Mouse (Mus musculus) heart, adult 18-20 months (tissue): ENCODE results near the gene Zmynd10. TPM values are rescaled to one million over a fixed set of nuclear protein-coding genes. Genes with fewer than 3 reads are reported as not detected.

Source experiments
- total RNA-seq, 2 experiments: library from RNA; stranded (reverse); gene quantifications; 2 replicates each; pipeline ENCODE4 v1.2.3; 2021

Zmynd10 gene
- total RNA-seq, 2 experiments from 2014 or later: 0.62 TPM; not detected in 1

Other genes starting within 250 kb of the Zmynd10 start
- gene Hemk1, start 208.9 kb upstream of the Zmynd10 start, total RNA-seq: 10 to 100 TPM; 20.4 to 22.7 TPM
- gene 6430571L13Rik, start 206.7 kb upstream of the Zmynd10 start, total RNA-seq: 1 to 10 TPM; 3.5 to 5.3 TPM
- 10 to 100 TPM; 14.8 TPM for gene Cacna2d2, start 147.7 kb upstream of the Zmynd10 start, total RNA-seq
- gene Tmem115, start 13.4 kb upstream of the Zmynd10 start, total RNA-seq: 10 to 100 TPM; 22.2 to 22.3 TPM
- 1 to 10 TPM; 4.2 to 4.6 TPM for gene Cyb561d2, start 5.1 kb upstream of the Zmynd10 start, total RNA-seq
- gene Nprl2, start 5.1 kb upstream of the Zmynd10 start, total RNA-seq: 10 to 100 TPM; 20.4 to 21.0 TPM
- gene Rassf1, start 4.3 kb downstream of the Zmynd10 start, total RNA-seq: 10 to 100 TPM; 15.1 TPM
- 10 to 100 TPM; 38.3 to 40.9 TPM for gene Tusc2, start 16.0 kb downstream of the Zmynd10 start, total RNA-seq
- 10 to 100 TPM; 31.4 to 40.0 TPM for gene Hyal2, start 20.6 kb downstream of the Zmynd10 start, total RNA-seq
- 1 to 10 TPM; 3.4 to 5.1 TPM for gene Hyal1, start 29.6 kb downstream of the Zmynd10 start, total RNA-seq
- 10 to 100 TPM; 16.1 to 20.1 TPM for gene Naa80, start 31.6 kb downstream of the Zmynd10 start, total RNA-seq
- under 1 TPM; 0.28 to 0.37 TPM for gene Hyal3, start 33.5 kb downstream of the Zmynd10 start, total RNA-seq
- 10 to 100 TPM; 48.5 to 48.8 TPM for gene Ifrd2, start 40.3 kb downstream of the Zmynd10 start, total RNA-seq
- gene Sema3b, start 61.9 kb downstream of the Zmynd10 start, total RNA-seq: 10 to 100 TPM; 20.4 to 22.9 TPM
- 100 to 1,000 TPM; 241 to 253 TPM for gene Gnai2, start 88.1 kb downstream of the Zmynd10 start, total RNA-seq
- gene Slc38a3, start 122.2 kb downstream of the Zmynd10 start, total RNA-seq: 10 to 100 TPM; 48.3 to 61.0 TPM
- not detected for gene Gnat1, start 132.4 kb downstream of the Zmynd10 start, total RNA-seq
- 10 to 100 TPM; 14.7 to 16.5 TPM for gene Sema3f, start 163.2 kb downstream of the Zmynd10 start, total RNA-seq
- 10 to 100 TPM; 48.6 to 57.9 TPM for gene Rbm5, start 223.7 kb downstream of the Zmynd10 start, total RNA-seq